Mouse (Mus musculus): ENCODE measurements around the gene Gm45713. TPM values are rescaled to one million over a fixed set of nuclear protein-coding genes. Genes with fewer than 3 reads are reported as not detected.

Gm45713 gene
- polyA plus RNA-seq, 1 experiment from 2014 or later = 1.2 TPM

- DNase-seq (peak; percentile 83), ATAC-seq (ENCODE audit: insufficient read depth) (no peak)
- H3K9me3 ChIP-seq (ENCODE audit: low read depth, low read length) = no peaks in the 10 kb centered on the region
- 21% methylated on average over 11 of the region's 11 CpGs for WGBS
- H3K9ac ChIP-seq = no peak overlapping the region; the same call in 1 of the 2 replicates
- H3K4me2 ChIP-seq = no peak overlapping the region
- no peak overlapping the region for H3K4me3 ChIP-seq (ENCODE audit: low read depth, low read length)
- H3K27me3 ChIP-seq (ENCODE audit: insufficient read depth, low read length) = no peaks in the 10 kb centered on the region
- no peak for TF ChIP-seq CTCF (IDR thresholded peaks at IDR 0.05; ENCODE audit: low read depth)
- peak overlapping the region; percentile 73 for H3K27ac ChIP-seq (ENCODE audit: low read depth)
- H3K36me3 ChIP-seq (ENCODE audit: insufficient read depth) = peaks cover 24% of the 10 kb centered on the region; the same call in 1 of the 2 replicates
- H3K4me1 ChIP-seq (ENCODE audit: insufficient read depth) = peaks cover 19% of the 10 kb centered on the region
Observed at GRCm38 (mm10) chr7:45151303-45151702, 15.3 kb upstream of the Gm45713 start.

DNA sequence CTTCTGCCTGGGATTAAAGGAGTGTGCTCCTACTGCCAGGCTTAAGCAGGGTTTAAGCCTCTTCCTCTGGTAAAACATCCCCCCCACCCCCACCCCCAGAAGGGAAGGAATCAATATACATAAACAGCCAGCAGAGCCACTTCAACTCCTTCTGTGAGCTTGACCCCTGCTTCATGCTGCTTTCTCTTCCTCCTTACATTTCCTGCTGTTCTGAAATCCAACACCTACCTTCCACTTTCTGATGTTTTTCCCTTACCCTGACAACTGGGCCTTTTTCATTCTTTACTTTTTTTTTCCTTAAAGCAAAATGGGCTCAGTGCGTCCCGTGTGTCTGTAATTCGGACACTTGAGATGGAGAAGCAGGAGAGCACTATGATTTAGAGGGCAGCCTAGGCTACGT lies 14.3 kb upstream of the Gm45713 start:
- H3K9ac ChIP-seq = no peak overlapping the region; the same call in 1 of the 2 replicates
- no peak for DNase-seq
- WGBS = 53% methylated on average over 4 of the region's 4 CpGs
- no peaks in the 10 kb centered on the region for H3K9me3 ChIP-seq (ENCODE audit: low read depth, low read length)
- no peak for TF ChIP-seq CTCF (IDR thresholded peaks at IDR 0.05; ENCODE audit: low read depth)
- peaks cover 27% of the 10 kb centered on the region; the same call in 1 of the 2 replicates for H3K36me3 ChIP-seq (ENCODE audit: insufficient read depth)
- peak overlapping the region; percentile 18; the same call in 1 of the 2 replicates for H3K4me2 ChIP-seq
- no peak for ATAC-seq (ENCODE audit: insufficient read depth)
- peak overlapping the region; percentile 73 for H3K27ac ChIP-seq (ENCODE audit: low read depth)
- H3K4me3 ChIP-seq (ENCODE audit: low read depth, low read length) = no peak overlapping the region
- H3K27me3 ChIP-seq (ENCODE audit: insufficient read depth, low read length) = no peaks in the 10 kb centered on the region
- peaks cover 19% of the 10 kb centered on the region for H3K4me1 ChIP-seq (ENCODE audit: insufficient read depth)

DNA sequence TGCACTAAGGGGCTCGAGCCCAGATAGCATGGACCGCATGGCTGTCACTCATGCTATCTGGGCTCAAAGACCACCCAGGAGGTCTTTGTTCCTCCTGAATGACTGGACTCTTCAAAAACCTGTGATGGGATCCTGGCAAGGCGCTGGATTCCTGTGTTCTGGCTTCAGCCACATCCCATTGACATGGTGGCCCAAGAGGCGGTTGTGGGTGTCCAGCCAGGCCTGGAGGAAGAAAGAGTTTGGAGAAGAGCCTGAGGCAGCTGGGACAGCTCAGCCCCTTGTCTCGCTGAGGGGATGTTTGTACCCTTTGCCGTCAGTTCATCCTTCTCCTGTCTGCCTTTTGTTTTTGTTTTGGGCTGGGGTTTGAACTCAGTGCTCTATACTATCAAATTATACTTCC lies 13.5 kb upstream of the Gm45713 start:
- Histone ChIP-seq H3K27ac (ENCODE audit: low read depth) (peak overlapping the region; percentile 15; the same call in 1 of the 2 replicates), H3K36me3 (ENCODE audit: insufficient read depth) (peaks cover 32% of the 10 kb centered on the region; the same call in 1 of the 2 replicates), H3K9me3 (ENCODE audit: low read depth, low read length) (no peaks in the 10 kb centered on the region), H3K4me1 (ENCODE audit: insufficient read depth) (peaks cover 19% of the 10 kb centered on the region), H3K4me3 (ENCODE audit: low read depth, low read length) (no peak overlapping the region), H3K27me3 (ENCODE audit: insufficient read depth, low read length) (no peaks in the 10 kb centered on the region), H3K4me2 (no peak overlapping the region), H3K9ac (no peak overlapping the region)
- peak; percentile 6; the same call in 1 of the 2 replicates for ATAC-seq (ENCODE audit: insufficient read depth)
- DNase-seq = peak; percentile 72
- WGBS = 44% methylated on average over 6 of the region's 6 CpGs
- TF ChIP-seq CTCF (IDR thresholded peaks at IDR 0.05; ENCODE audit: low read depth) = no peak

DNA sequence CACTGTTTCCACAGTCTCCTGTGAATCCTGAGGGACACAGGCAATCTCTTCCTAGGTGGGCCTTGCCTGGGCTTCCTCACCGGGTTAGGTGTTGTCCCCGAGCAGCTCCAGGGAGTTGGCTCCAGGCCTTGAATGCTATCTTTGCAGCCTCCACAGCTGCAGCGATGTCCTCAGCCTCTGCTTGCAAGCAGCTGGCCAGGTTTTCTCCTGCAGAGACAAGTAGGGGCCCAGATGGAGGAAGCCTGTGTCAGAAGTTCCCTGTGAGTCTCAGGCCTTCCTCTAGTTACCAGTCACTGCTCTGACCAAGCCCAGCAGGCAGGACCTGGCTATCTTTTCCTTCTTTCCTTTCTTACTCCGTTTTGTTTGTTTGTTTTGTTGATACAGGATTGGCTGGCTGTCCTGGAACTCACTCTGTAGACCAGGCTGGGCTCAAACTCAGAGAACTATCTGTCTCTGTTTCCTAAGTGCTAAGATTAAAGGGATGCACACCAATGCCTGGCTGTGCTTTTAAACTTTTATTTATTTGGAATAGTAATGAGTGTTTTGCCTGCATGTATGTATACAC lies 12.6 kb upstream of the Gm45713 start:
- no peaks in the 10 kb centered on the region for H3K9me3 ChIP-seq (ENCODE audit: low read depth, low read length)
- peaks cover 40% of the 10 kb centered on the region; the same call in 1 of the 2 replicates for H3K36me3 ChIP-seq (ENCODE audit: insufficient read depth)
- no peak for DNase-seq
- ATAC-seq (ENCODE audit: insufficient read depth) = no peak
- H3K4me1 ChIP-seq (ENCODE audit: insufficient read depth) = peaks cover 19% of the 10 kb centered on the region
- no peaks in the 10 kb centered on the region for H3K27me3 ChIP-seq (ENCODE audit: insufficient read depth, low read length)
- no peak overlapping the region for H3K4me3 ChIP-seq (ENCODE audit: low read depth, low read length)
- no peak overlapping the region for H3K9ac ChIP-seq
- 46% methylated on average over 4 of the region's 4 CpGs for WGBS
- no peak for TF ChIP-seq CTCF (IDR thresholded peaks at IDR 0.05; ENCODE audit: low read depth)
- H3K27ac ChIP-seq (ENCODE audit: low read depth) = no peak overlapping the region
- no peak overlapping the region for H3K4me2 ChIP-seq

DNA sequence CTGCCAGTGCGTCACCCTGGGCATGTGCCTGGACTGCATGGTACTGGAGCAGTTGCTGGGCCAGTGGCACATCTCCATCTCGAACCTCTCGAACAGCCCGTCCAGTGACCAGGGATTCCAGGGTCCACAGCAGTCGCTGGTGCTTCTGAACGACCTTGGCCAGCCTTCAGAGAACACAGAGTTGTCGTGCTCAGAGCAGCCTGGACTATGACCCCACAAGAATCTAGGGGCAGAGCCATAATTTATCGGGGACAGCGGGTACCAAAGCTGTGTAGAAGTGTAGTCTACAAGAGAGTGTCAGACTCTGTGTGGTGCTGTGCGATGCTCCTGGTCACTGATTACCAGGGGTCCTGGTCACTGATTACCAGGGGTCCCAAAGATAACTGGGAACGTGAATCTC lies 11.9 kb upstream of the Gm45713 start:
- H3K27me3 ChIP-seq (ENCODE audit: insufficient read depth, low read length) = no peaks in the 10 kb centered on the region
- DNase-seq (no peak), ATAC-seq (ENCODE audit: insufficient read depth) (no peak)
- H3K4me1 ChIP-seq (ENCODE audit: insufficient read depth) = peaks cover 19% of the 10 kb centered on the region
- H3K9ac ChIP-seq = no peak overlapping the region
- no peaks in the 10 kb centered on the region for H3K9me3 ChIP-seq (ENCODE audit: low read depth, low read length)
- H3K4me3 ChIP-seq (ENCODE audit: low read depth, low read length) = no peak overlapping the region
- no peak overlapping the region for H3K27ac ChIP-seq (ENCODE audit: low read depth)
- H3K36me3 ChIP-seq (ENCODE audit: insufficient read depth) = peaks cover 47% of the 10 kb centered on the region; the same call in 1 of the 2 replicates
- no peak for TF ChIP-seq CTCF (IDR thresholded peaks at IDR 0.05; ENCODE audit: low read depth)
- WGBS = 74% methylated on average over 11 of the region's 11 CpGs
- no peak overlapping the region for H3K4me2 ChIP-seq

DNA sequence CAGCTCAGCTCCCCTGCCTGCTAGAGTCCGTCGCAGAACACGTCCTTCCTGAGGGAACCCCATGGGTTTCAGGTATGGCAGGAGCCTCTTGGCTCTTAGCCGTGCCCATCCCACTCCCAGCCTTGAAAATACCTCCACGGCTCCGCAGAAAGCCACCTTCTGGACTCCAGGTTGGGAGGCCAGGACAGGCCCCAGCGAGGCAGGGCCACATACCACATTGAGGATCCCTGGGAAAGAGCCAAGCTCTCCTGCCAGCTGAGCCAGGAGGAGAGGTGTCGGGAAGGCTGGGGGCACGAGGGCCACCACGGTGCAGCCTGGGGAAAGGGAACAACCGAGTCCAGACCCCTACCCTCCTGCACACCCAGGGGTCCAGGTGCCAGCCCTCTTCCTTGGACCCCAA lies 11.2 kb upstream of the Gm45713 start:
- Histone ChIP-seq H3K4me3 (ENCODE audit: low read depth, low read length) (no peak overlapping the region), H3K9ac (no peak overlapping the region), H3K27ac (ENCODE audit: low read depth) (no peak overlapping the region), H3K4me2 (no peak overlapping the region), H3K36me3 (ENCODE audit: insufficient read depth) (peaks cover 53% of the 10 kb centered on the region; the same call in 1 of the 2 replicates), H3K27me3 (ENCODE audit: insufficient read depth, low read length) (no peaks in the 10 kb centered on the region), H3K4me1 (ENCODE audit: insufficient read depth) (peaks cover 19% of the 10 kb centered on the region), H3K9me3 (ENCODE audit: low read depth, low read length) (no peaks in the 10 kb centered on the region)
- no peak for TF ChIP-seq CTCF (IDR thresholded peaks at IDR 0.05; ENCODE audit: low read depth)
- DNase-seq (no peak), ATAC-seq (ENCODE audit: insufficient read depth) (no peak)
- WGBS = 90% methylated on average over 11 of the region's 11 CpGs

DNA sequence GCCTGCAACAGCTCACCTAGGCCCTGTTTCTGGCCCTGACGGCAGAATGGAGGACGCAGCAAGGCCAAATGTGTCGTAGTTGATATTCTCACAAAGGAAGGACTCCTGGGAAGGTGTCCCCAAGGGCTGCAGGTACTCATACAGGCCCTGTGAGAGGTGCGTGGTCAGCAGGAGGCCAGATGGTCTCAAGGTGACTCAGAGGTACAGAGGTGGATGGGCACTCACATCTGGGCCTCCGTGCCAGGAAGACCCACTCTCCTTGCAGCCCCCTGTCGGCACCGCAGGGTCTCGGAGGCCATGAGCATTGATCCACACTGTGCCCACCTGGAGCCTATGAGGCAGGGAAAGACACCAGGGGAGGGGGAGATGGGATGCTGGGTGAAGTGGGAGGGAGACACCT lies 9.4 kb upstream of the Gm45713 start:
- H3K27ac ChIP-seq (ENCODE audit: low read depth) = no peak overlapping the region
- no peaks in the 10 kb centered on the region for H3K9me3 ChIP-seq (ENCODE audit: low read depth, low read length)
- H3K4me1 ChIP-seq (ENCODE audit: insufficient read depth) = peaks cover 7% of the 10 kb centered on the region
- ATAC-seq (ENCODE audit: insufficient read depth) (no peak), DNase-seq (no peak)
- H3K36me3 ChIP-seq (ENCODE audit: insufficient read depth) = peaks cover 64% of the 10 kb centered on the region; the same call in 1 of the 2 replicates
- no peak overlapping the region for H3K4me2 ChIP-seq
- H3K9ac ChIP-seq = no peak overlapping the region
- no peaks in the 10 kb centered on the region for H3K27me3 ChIP-seq (ENCODE audit: insufficient read depth, low read length)
- H3K4me3 ChIP-seq (ENCODE audit: low read depth, low read length) = no peak overlapping the region
- WGBS = 92% methylated on average over 8 of the region's 8 CpGs
- no peak for TF ChIP-seq CTCF (IDR thresholded peaks at IDR 0.05; ENCODE audit: low read depth)
